Mouse (Mus musculus): ENCODE results near the gene Hist2h2ab.
A peak's percentile ranks its signal among the peaks of the same experiment; 100 is the strongest.
"Not testable (repeated sequence)": the region's sequence is repeated elsewhere in the genome, so short reads cannot be mapped to it uniquely, and the experiment has no call there.

The Hist2h2ab gene

DNA sequence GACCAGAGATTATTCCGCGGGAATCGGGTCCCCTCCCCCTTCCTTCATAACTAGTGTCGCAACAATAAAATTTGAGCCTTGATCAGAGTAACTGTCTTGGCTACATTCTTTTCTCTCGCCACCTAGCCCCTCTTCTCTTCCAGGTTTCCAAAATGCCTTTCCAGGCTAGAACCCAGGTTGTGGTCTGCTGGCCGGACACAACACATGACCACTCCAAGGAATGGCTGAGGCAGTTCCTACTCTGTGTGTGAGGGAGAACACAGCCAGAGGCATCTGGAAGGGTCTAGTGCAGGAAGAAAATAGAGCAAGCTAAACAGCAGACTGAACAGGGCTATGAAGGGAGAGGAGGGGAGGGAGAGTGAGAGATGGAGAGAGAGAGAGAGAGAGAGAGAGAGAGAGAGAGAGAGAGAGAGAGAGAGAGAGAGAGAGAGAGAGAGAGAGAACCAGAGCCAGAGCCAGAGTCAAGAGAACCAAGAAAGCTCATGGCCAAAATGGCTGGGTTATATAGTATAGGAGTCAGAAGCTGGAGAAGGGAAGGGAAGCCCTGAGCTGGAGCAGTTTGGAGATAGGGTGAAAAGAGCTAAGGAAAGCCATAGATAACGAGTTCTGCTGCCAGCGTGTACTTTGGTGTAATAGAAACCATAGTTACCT lies 20.9 kb upstream of the Hist2h2ab start:
- DNase-seq: not testable (repeated sequence)

DNA sequence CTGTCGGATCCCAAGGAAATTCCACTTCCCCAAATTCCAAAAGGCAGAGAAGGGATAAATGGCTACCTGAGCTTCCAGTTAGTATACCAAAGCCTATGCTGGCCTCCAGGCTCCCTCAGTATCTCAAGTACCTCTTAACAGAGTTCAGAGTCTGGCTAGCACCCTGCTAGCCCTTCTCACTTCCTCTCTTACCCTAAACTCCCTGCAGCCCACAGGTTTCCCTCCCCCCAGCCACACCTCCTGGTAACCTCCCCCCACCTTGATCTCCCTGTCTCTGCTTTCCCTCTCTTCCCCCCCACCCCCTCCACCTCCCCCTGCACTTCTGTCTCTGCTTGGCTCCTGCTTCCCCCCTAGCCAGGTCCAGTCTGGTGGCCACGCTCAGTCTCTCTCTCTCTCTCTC lies 19.9 kb upstream of the Hist2h2ab start:
- no peak for DNase-seq

DNA sequence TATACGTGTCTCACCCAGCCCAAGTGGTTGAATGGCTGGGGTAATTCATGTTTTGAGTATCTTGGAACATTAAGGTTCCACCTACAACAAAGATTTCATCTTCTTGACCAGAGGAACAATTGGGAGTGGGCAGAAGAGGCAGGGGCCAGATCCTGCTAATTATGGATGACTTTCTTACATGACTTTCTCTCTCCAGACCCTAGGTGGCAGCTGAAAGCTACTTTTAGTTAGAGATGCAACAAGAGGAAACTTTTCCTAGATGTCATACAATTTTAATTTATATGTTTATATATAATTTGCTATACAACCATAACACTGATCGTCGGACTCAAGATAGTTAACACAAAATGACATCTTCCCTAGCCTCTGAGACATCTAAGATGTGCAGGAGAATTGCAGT lies 11.8 kb upstream of the Hist2h2ab start:
- DNase-seq: no peak

DNA sequence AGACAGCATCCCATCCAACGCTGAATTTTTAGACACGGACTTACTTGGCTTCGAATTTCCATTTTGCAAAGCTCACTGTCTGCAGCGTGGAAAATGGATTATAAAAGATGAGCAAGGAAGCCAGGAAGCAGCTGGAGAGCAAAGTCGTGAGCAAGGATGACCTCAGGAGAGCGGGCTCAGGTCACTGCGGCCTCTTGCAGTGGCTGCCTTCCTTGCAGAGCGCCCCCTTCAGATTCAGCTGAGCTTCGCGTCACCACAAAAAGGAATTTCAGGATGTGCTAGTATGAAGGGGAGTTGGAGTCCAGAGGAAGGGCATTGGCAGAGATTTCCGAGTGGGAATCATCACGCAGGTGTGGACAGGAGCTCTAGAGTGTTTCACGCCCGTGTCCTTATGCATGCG lies 10.4 kb upstream of the Hist2h2ab start:
- no peak for DNase-seq

DNA sequence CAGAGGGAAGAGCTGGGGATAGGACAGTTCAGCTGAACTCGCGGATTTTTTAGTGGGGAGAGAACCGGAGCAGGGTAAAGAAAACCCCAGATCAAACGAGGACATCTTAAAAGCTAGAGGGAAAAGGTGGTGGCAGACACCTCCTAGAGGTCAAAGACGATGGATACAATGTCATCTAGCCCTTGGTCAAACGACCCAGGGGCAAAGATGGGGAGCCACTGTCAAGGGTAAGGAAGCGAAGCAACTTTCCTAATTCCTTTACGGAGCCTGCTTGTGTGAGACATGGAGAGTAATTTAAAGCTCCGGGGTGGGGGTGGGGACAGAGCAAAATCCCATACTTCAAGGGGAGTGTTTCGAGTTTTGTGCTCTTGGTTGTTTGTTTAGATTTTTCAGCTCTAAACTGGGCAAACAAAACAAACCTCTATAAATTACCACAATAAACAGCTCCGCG lies 449 bp upstream of the Hist2h2ab start:
- peak; percentile 32 for DNase-seq

DNA sequence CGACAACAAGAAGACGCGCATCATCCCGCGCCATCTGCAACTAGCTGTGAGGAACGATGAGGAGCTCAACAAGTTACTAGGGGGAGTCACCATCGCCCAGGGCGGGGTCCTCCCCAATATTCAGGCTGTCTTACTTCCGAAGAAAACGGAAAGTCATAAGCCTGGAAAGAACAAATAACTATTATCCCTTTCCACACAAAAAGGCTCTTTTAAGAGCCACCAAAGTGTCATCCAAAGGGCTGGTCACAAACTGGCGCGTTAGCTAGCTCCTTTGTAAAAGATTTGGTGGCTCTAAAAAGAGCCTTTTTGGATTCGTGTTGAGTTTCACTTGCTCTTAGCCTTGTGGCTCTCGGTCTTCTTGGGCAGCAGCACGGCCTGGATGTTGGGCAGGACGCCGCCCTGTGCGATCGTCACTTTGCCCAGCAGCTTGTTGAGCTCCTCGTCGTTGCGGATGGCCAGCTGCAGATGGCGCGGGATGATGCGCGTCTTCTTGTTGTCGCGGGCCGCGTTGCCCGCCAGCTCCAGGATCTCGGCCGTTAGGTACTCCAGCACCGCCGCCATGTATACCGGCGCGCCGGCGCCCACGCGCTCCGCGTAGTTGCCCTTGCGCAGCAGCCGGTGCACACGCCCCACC lies 583 bp downstream of the Hist2h2ab start:
- DNase-seq: not testable (repeated sequence)

DNA sequence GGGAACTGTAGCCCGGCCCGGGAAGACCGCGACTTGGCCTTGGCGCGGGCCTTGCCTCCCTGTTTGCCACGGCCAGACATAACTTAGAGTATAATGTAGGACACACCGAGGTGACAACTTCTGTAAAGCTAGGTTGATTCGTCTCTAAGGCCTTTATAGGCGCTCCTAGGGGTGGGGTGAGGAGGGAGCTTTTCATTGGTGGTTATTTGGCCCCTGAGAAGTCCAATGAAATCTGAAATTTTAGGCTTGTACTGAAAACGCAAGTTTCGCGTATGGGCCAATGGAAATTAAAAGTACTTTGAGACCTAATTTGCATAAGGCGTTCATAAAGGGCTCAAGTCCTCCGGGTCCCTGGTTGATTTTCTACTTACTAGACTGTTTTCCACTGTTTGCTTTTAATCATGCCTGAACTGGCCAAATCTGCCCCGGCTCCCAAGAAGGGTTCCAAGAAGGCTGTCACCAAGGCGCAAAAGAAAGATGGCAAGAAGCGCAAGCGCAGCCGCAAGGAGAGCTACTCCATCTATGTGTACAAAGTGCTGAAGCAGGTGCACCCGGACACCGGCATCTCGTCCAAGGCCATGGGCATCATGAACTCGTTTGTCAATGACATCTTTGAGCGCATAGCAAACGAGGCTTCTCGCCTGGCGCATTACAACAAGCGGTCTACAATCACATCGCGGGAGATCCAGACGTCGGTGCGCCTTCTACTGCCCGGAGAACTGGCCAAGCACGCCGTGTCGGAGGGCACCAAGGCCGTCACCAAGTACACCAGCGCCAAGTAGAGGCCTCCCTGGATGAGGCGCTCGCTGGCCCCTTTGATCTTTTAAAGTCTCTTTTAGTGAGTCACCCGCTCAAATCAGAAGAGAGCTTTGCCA lies 1.3 kb downstream of the Hist2h2ab start, which contains the start of the genes Hist2h2ac and Hist2h2be:
Gene Hist2h2ac, minus strand, starts transcription at position 116 of the 875 bp plus-strand sequence.
Gene Hist2h2be, plus strand, starts transcription at position 355 of the 875 bp plus-strand sequence.
- peak; percentile 84 for DNase-seq

DNA sequence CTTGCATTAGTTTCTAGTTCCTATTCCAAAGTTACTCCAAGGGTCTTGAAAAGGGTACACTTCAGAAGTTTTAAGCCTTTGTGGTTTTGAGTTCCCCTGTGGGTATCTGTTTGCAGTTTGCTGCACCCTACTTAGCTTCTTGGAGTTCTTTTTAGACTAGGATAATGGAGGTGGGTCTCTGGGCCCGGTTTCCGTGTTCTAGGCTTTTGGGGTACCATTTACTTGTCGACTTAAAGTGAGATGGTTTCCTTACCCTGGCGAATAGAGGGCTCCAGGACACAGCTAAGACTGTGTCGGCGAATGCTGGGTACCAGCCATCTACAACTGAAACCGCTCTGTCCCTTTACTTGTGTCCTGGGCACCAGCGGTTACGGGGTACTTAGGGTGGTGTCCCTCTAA lies 2.0 kb downstream of the Hist2h2ab start:
- DNase-seq: no peak

DNA sequence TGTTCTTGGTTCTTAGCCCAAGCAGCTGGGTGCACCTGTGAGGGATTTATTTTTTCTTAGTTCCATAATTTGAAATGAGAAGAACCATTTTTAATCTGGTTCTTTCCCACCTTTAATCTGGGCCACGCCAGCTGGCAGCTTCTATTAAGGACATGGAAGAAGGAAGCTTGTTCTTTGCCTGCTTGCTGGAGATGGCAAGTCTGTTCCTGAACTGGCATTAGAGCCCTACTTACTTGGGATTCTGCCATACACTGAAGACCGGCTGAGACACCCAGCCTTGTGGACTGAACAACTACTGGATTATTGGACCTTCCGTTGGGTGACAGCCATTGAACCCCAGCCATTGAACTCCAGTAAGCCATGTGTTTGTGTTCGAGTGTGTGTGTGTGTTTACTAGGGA lies 3.1 kb downstream of the Hist2h2ab start:
- no peak for DNase-seq

DNA sequence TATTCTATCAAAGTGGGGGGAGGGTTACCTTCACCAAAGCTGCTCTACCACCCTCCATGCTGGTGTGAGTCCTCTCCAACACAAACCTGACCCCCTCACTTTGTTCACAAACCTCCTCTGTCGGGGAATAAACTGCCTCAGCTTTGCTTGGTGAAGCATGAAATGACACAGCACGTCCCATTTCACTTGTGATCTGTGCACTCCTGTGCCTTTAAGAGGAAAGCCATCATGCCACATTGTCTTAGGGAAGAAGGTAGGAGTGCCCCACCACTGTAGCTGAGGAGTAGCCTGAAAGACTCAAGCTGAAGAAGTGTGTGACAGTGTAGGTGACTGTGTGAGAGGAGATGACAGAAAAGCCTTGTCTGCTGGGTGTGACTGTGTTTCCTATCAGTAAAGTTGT lies 5.8 kb downstream of the Hist2h2ab start:
- no peak for DNase-seq

DNA sequence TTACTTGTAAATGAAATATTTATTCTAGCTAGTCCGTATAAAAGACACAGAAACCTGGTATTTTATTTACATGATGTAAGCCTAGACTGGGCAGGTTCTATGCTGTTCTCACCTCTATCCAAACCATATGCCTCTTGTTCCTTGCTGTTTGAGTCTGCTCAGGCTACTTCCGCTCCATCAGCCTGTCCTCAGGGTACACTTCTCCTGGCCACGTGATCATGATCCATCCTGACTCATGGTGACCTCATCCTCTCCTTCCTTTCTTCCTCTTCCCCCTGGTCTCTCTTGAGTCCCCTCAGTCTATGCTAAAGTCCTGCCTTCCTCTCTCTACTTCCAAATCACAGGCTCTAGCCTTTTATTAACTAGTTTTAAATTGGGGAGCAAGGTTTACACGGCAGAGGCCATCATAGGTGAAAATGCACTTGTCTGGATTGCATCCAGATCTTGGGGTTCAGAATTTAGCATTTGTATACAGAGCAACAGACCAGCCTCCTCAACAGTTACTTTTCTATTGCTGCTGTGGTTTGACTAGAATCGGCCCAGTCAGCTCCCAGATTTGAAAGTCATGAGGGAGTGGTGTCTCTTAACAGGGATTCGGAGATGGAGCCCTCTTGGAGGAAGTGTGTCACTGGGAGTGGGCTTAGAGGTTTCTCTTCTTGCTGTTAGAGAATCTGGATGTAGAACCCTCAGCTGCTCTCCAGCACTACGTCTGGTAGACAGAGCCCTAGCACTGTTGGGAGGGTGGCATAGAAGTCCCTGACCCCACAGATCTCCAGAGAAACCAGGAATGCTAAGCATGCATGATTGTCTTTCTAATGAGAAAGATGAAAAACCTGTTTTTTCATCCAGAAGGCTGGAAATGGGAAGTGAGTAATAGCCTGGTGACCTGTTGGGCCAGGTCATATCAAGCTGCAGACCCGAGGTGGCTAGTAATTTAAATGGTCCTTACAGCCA lies 7.3 kb downstream of the Hist2h2ab start:
- DNase-seq: no peak

DNA sequence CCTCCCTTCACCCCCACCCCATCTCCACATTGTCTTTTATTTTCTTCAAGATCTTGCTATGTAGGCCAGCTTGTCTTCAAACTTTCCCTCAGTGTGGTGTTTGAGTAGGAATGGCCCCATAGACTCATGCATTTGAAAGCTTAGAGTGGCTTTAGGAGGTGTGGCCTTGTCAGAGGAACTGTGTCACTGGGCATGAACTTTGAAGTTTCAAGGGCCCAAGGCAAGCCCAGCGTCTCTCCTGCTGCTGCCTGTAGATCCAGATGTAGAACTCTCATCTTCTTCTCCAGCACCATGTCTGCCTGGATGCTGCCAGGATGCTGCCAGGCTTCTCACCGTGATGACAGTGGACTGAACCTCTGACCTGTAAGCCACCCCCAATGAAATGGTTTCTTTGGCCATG lies 9.2 kb downstream of the Hist2h2ab start:
- no peak for DNase-seq

DNA sequence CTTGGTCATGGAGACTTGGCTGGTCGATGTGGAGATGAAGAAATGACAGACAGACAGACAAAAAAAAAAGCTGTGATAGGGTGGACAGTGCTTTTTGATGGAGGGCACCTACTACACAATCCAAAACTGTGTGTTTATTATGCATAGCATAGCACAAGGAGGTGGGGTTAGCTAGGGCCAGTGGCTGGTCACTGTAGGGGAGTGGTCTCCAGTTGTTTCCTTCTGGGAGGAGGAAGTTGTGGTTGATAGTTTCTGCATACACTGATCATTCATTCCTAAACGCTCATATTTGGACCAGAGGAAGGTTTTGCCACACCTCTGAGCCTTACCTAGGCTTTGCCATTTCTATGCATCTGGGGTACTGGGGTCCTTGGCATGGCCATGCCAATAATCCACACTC lies 10.7 kb downstream of the Hist2h2ab start:
- no peak for DNase-seq

DNA sequence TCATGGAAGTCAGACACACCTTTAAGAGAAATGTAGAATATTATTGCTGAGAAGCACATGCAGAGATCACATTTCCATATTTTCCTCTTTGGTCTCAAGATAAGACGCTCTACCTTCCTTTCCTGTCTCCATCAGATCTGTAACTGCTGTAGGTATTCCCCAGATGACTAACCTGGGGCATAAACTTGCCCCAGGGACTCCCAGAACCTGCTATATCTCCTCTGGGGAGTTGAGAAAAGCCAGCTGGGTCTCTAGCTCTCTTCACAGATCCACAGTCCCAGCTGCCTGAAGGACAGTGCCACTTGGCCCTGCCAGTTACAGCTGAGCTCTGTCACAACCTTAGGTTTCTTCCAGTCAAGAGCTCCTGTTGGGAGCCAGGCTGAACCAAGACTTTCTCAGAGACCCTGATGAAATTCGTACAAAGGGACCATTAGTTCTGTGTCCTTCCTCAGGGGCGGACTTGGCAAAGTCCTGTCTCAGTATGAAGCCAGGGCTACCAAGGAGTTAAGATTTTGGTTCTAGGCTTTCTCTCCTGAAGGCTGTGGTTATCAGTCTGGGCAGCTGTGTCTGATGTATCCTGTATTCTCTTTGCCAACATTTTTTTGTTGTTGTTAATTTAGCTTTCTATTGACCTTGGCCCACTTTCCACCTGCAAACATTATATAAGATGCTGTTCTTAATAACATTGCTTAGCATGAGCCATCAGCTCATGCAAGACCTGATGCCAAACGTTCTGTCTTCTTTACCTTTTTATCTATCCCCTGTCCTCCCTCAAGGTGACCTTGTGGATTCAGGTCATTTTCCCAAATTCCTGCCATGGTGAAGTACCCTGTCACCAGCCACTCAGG lies 11.5 kb downstream of the Hist2h2ab start:
- no peak for DNase-seq

DNA sequence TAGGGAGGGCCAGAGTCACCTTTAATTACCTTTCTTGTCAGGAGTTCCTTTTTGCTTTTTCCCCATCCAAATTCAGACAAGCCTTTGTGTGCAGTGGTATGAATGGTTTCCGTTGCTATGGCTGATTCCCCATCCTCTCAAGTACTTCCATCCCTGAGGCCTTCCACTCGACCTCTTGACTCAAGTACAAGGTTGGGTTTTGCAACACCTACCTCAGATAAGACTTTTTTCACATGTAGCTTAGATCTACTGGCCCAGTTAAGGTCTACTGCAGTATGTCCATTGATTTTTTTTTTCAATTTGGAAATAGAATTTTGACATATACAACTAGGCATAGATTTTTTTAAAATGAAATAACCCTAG lies 12.1 kb downstream of the Hist2h2ab start:
- DNase-seq: no peak

DNA sequence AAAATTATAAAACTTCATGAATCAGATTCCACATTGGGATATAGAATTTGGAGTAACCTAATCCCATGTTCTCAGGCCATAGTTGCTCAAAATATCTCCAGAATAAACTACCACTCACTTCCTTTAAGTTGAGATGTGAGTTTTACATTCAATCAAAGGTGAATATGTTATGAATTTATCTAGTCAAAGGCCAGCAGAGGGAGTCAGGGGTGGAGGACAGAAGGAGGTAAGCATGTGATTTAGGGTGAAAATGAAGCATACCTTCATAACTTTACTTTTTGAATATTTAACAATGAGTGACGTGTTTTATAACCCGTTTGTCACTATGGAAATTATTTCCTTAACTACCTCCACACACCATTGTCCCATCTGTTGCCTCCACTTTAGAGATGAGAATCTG lies 15.2 kb downstream of the Hist2h2ab start:
- no peak for DNase-seq

DNA sequence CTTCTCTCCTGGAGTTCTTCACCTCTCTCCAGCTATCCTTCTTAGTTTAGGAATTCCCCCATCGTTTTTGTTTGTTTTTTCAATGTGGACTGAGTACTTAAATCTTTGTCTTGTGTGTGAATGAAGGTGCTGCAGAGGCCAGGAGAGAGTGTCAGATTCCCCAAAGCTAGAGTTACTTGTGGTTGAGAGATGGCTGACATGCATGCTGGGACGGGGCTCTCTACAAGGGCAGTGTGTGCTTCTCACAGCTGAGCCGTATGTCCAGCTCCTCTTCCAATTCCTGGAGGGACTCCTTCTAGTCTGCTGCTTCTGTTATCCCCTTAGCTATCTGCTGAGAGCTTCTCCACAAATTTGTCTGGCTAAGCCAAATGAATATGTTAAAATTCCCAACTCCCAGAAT lies 16.2 kb downstream of the Hist2h2ab start:
- no peak for DNase-seq

DNA sequence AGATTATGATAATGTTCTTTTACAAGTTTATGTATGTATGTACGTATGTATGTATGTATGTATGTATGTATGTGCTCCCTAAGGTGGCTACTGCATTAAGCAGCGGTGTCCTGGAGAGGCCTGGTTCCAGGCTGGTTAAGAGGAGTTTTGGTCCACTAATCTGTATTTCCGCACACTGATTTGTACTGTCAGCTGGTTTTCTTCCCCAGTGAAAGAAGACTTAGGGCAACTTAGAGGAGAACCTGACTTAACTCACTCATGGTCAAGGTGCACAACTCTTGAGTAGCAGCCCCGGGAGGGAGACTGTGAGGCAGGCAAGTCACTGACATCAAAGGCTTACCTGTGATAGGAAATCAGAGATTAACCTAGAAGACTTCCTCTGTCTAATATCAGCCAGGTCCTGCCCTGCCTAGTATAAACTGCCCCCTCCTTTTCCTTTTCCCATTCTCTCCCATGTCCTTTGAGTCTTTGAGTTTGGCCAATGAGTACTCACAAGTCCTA lies 17.2 kb downstream of the Hist2h2ab start:
- no peak for DNase-seq

DNA sequence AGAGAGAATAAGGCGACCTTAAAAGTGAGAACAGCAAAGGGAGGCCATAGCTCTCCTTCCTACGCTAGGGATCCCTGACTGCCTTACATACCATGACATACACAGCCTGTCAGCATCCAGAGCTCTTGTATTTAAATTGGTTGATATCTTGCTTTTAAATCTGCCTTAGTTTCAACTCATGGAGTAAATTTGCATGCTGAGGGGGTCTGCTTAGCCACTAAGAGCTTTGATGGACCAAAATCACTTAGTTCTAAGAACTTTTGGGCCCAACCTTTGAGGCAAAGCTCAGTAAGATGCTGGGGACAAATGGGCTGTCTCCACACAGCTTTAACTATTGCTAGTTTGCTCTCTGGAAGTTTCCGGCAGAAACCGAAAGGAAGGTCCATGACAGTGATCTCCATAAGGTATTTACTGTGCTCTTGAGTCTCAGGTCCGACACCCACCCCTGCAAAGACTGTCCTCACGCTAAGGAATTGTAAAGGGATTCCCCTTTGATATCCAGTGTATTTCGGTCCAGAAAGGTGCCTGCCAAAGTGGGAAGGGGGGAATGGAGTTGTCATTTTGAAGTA lies 17.8 kb downstream of the Hist2h2ab start:
- no peak for DNase-seq

DNA sequence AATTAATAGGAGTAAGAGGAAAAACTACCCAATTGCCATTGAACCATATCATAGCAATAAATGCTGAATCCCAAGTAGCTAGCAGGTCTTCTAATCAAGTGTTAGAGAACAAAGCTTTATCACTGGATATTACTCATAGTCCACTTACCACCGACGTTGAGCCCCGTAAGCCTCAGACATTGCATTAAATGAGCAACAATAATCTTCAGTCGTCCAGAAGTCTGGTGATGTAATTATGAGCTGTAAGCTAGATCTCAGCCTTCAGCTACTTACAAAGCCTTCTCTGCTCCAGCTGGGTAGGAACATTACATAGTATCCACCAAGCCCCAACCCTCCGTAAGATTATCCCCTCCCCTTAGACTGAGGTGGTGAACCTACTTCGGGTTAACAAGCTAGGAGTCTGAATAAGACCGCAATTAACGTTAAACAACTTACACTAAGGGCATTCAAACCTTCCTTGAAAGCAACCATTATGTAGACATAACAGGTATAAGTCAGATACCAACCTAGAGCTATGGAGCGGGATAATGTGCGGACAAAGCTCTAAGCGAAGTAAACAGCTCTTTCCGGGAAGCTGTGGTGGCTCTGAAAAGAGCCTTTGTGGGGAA lies 18.3 kb downstream of the Hist2h2ab start:
- no peak for DNase-seq

Measured in cerebellum, adult 11 months (tissue).